Mouse (Mus musculus) liver, embryonic 16.5 days (tissue): ENCODE measurements around the gene Apbb1. TPM values are rescaled to one million over a fixed set of nuclear protein-coding genes. Genes with fewer than 3 reads are reported as not detected.

Source experiments
- ATAC-seq: fragments of 200-750 bp; cut with Nextera tagmentation; 2 replicates; pipeline ENCODE4 v1.8.0; 2017; ENCODE audit warnings: low read depth, mild to moderate bottlenecking, moderate number of reproducible peaks, moderate library complexity
- H3K27ac ChIP-seq: fragments of 300-500 bp; sonication (generic); 2 replicates; pipeline ENCODE4 v1.5.1; 2014; ENCODE audit warnings: mild to moderate bottlenecking, low read length
- H3K27me3 ChIP-seq: fragments of 300-500 bp; sonication (generic); 2 replicates; pipeline ENCODE4 v1.6.1; 2014; ENCODE audit warnings: low read depth, low read length, mixed read lengths; ENCODE audit not compliant: control insufficient read depth, insufficient read depth
- H3K36me3 ChIP-seq: fragments of 300-500 bp; sonication (generic); 2 replicates; pipeline ENCODE4 v1.6.1; 2014; ENCODE audit warnings: mild to moderate bottlenecking; ENCODE audit not compliant: control insufficient read depth, insufficient read depth
- H3K4me1 ChIP-seq: fragments of 300-500 bp; sonication (generic); 2 replicates; pipeline ENCODE4 v1.6.1; 2014; ENCODE audit warnings: low read depth, low read length, mixed read lengths; ENCODE audit not compliant: control insufficient read depth
- H3K4me2 ChIP-seq: fragments of 300-500 bp; sonication (generic); 2 replicates; pipeline ENCODE4 v1.6.1; 2014; ENCODE audit warnings: low read depth, low read length, mixed read lengths
- H3K4me3 ChIP-seq: fragments of 300-500 bp; sonication (generic); 2 replicates; pipeline ENCODE4 v1.5.1; 2014; ENCODE audit warnings: low read depth, mild to moderate bottlenecking, low read length
- H3K9ac ChIP-seq: fragments of 300-500 bp; sonication (generic); 2 replicates; pipeline ENCODE4 v1.6.1; 2014; ENCODE audit warnings: low read depth, low read length
- H3K9me3 ChIP-seq: fragments of 300-500 bp; sonication (generic); replicated peaks from 2 replicates; pipeline ENCODE4 v1.6.1; 2016; ENCODE audit warnings: low read length; ENCODE audit not compliant: control insufficient read depth
- WGBS: fragments of 180-500 bp; shearing (Covaris S2); extraction: QIAGEN DNeasy Blood & Tissue Kit; methylation state at CpG from one replicate; pipeline ENCODE4 v1.1.7; 2014; ENCODE audit not compliant: insufficient replicate concordance; 5-methylcytosine and 5-hydroxymethylcytosine counted together
- polyA plus RNA-seq: library from polyadenylated mRNA; unstranded; fragments of >200 nt; fragmentation: Nextera tagmentation; extraction: Ambion mirVana; gene quantifications from 2 replicates; pipeline ENCODE4 v1.2.1, GENCODE M21; 2015

The Apbb1 gene
- polyA plus RNA-seq, 1 experiment from 2014 or later, result 3.3 TPM

DNA sequence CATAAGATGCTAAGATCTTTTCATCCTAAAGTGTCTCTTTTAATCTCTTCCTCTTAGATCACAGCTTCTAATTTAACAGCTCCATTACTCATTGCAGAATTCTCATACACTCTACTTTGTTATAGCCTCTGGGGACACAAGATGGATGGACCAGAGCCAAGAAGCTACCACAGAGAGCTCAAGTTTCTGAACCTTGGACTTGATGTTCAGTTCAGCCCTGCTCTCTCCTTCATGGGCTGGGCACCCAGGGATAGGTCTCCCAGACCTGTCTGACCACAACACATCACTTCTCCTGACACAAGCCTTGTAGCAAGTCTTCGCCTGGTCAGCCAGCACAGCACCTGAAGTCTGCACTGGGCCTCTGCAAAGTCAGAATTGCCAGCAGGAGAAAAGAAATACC is 32.9 kb upstream of the Apbb1 start:
- 41% methylated on average over 1 of the region's 1 CpGs for WGBS
- ATAC-seq, result no peak
- Histone ChIP-seq H3K36me3 (no peaks in the 10 kb centered on the region; the same call in 1 of the 2 replicates), H3K4me1 (no peaks in the 10 kb centered on the region), H3K9me3 (no peaks in the 10 kb centered on the region), H3K9ac (no peak overlapping the region), H3K27ac (no peak overlapping the region), H3K4me3 (no peak overlapping the region), H3K27me3 (no peaks in the 10 kb centered on the region), H3K4me2 (no peak overlapping the region)

- Histone ChIP-seq H3K9ac (no peak overlapping the region), H3K4me3 (no peak overlapping the region), H3K27me3 (no peaks in the 10 kb centered on the region), H3K36me3 (no peaks in the 10 kb centered on the region; the same call in 1 of the 2 replicates), H3K27ac (no peak overlapping the region), H3K4me2 (no peak overlapping the region), H3K4me1 (no peaks in the 10 kb centered on the region), H3K9me3 (no peaks in the 10 kb centered on the region)
- ATAC-seq, result no peak
- WGBS, result 67% methylated on average over 1 of the region's 1 CpGs
Measured at GRCm38 (mm10) chr7:105611767-105612166, 30.3 kb upstream of the Apbb1 start.

- no peak overlapping the region for H3K4me3 ChIP-seq
- H3K4me2 ChIP-seq, result no peak overlapping the region
- no peaks in the 10 kb centered on the region for H3K9me3 ChIP-seq
- no peaks in the 10 kb centered on the region for H3K4me1 ChIP-seq
- WGBS, result 35% methylated on average over 3 of the region's 3 CpGs
- no peaks in the 10 kb centered on the region for H3K27me3 ChIP-seq
- H3K27ac ChIP-seq, result no peak overlapping the region
- H3K9ac ChIP-seq, result no peak overlapping the region
- H3K36me3 ChIP-seq, result no peaks in the 10 kb centered on the region
- ATAC-seq, result no peak
Measured at GRCm38 (mm10) chr7:105608467-105608866, 27.0 kb upstream of the Apbb1 start.

DNA sequence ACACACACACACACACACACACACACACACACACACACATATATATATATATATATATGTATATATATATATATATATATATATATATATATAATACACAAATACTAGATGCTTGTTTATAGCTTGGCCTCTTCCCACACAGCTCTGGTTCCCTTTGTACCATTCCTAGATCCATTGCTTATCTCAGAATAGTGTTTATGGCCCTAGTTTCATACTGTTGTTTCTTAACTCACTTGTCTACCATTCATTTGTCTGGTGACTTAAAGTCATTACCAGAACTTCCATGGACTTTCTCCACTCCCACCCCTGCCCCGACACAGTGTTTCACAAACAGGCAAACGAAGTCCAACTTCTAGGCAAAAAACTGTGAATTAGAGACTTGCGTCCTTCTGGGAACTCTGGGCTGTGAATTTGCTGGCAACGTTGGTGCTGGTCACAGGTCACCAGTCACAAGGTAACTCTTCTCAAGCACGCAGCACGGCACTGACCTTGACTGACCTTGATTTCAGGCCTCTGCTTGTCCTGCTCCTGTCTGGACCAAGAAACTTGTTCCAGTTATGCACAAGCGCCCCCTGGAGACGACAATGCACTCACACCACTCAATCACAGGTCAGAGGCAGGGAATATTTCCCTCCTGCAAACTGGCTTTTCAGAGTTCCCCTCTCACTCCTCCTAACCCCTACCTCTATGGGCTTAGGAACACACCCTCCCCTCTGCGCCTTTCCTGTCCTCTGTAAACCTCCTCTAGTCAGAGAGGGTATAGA is 21.6 kb upstream of the Apbb1 start:
- H3K4me1 ChIP-seq, result no peaks in the 10 kb centered on the region
- H3K36me3 ChIP-seq, result no peaks in the 10 kb centered on the region
- H3K4me3 ChIP-seq, result no peak overlapping the region
- H3K4me2 ChIP-seq, result no peak overlapping the region
- ATAC-seq, result no peak
- no peaks in the 10 kb centered on the region for H3K27me3 ChIP-seq
- no peaks in the 10 kb centered on the region for H3K9me3 ChIP-seq
- H3K9ac ChIP-seq, result no peak overlapping the region
- WGBS, result 33% methylated on average over 9 of the region's 9 CpGs
- no peak overlapping the region for H3K27ac ChIP-seq

- Histone ChIP-seq H3K36me3 (no peaks in the 10 kb centered on the region; the same call in 1 of the 2 replicates), H3K9ac (no peak overlapping the region), H3K4me1 (no peaks in the 10 kb centered on the region), H3K27me3 (no peaks in the 10 kb centered on the region), H3K27ac (no peak overlapping the region), H3K9me3 (no peaks in the 10 kb centered on the region), H3K4me2 (no peak overlapping the region), H3K4me3 (no peak overlapping the region)
- ATAC-seq, result peak; percentile 13; the same call in 1 of the 2 replicates
- 34% methylated on average over 7 of the region's 7 CpGs for WGBS
Measured at GRCm38 (mm10) chr7:105590097-105590496, 8.6 kb upstream of the Apbb1 start.

DNA sequence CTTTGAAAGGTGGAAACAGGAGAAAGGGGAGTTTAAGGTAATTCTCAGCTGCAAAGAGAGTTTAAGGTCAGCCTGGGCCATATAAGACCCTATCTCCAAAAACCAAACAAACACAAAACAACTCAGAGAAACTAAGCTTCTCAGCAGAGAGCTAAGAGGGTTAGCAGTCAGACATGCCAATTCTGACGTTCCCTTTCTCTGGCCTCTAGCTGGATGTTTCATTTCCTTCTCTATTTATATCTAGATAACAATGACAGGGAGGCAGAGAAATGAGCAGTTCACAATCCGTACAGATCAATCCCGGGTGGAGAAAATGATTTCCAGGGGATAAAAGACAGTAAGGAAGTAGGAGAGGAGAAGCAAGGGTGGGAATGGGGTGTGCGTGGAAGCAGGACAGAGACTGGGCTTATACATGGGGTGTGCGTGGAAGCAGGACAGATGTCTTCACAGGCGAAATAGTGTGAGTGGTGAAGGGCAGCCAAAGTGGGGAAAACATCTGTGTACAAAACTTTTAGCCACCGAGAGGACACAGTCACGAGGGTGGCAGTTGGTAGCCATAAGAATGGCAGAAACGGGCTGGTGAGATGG is 7.0 kb upstream of the Apbb1 start:
- WGBS, result 36% methylated on average over 9 of the region's 9 CpGs
- ATAC-seq, result no peak
- no peak overlapping the region for H3K27ac ChIP-seq

DNA sequence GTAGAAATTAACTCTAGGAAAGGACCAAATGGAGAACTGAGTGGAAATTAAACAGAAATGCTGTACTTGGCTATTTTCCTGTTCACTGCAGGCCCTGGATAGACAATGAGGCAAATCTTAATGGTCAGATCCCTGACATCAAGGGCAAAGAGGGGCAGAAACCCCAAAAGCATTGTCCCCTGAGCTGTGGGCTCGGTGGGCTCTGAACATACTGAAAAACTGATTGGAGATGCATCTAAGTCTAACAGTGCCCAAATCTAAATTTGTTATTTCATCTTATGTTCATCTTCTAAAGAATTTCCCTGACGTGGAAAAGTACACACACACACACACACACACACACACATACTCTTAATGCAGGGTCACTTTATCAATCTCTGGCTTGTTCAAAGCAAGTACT is 506 bp upstream of the Apbb1 start:
- Histone ChIP-seq H3K4me1 (peaks cover 3% of the 10 kb centered on the region), H3K9me3 (no peaks in the 10 kb centered on the region), H3K9ac (no peak overlapping the region), H3K36me3 (no peaks in the 10 kb centered on the region), H3K27ac (no peak overlapping the region), H3K27me3 (peaks cover 13% of the 10 kb centered on the region), H3K4me2 (no peak overlapping the region), H3K4me3 (no peak overlapping the region)
- no peak for ATAC-seq
- WGBS, result 63% methylated on average over 2 of the region's 2 CpGs

More for the DNA sequence above, 7.0 kb upstream of the Apbb1 start:
- Histone ChIP-seq H3K9ac (no peak overlapping the region), H3K4me2 (no peak overlapping the region), H3K27me3 (no peaks in the 10 kb centered on the region), H3K4me1 (no peaks in the 10 kb centered on the region), H3K36me3 (no peaks in the 10 kb centered on the region; the same call in 1 of the 2 replicates), H3K9me3 (no peaks in the 10 kb centered on the region), H3K4me3 (no peak overlapping the region)

DNA sequence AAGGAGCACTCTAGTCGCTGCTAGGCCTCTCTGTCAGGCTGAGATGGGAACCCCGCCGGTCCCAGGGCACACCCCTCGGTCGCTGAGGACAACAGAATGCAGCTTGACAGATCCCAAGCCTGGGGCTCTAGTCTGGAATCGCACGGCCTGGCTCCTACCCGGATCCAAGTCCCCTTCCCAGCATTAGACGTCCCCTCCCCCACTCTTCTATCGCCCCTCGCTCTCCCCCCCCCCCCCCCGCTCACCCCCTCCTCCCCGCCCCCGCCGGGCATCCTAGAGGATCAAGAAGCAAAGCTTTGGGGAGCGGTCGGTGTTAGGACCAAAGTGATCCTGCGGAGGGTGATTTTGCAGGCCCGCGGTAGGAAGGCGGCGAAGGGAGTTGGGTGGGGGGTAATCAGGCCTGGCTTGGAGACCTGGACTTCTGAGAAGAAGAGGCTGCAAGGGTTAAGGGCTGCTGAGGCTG is 795 bp downstream of the Apbb1 start:
- Histone ChIP-seq H3K9me3 (no peaks in the 10 kb centered on the region), H3K9ac (peak overlapping the region; percentile 46), H3K4me3 (peak overlapping the region; percentile 65), H3K4me1 (peaks cover 3% of the 10 kb centered on the region), H3K27me3 (peaks cover 13% of the 10 kb centered on the region), H3K4me2 (peak overlapping the region; percentile 77), H3K27ac (no peak overlapping the region), H3K36me3 (no peaks in the 10 kb centered on the region)
- no peak for ATAC-seq
- WGBS, result 5% methylated on average over 16 of the region's 22 CpGs

- H3K4me3 ChIP-seq, result no peak overlapping the region
- no peaks in the 10 kb centered on the region for H3K9me3 ChIP-seq
- no peak overlapping the region for H3K27ac ChIP-seq
- H3K27me3 ChIP-seq, result peaks cover 13% of the 10 kb centered on the region
- WGBS, result 43% methylated on average over 2 of the region's 2 CpGs
- no peaks in the 10 kb centered on the region for H3K36me3 ChIP-seq
- peaks cover 3% of the 10 kb centered on the region for H3K4me1 ChIP-seq
- no peak overlapping the region for H3K9ac ChIP-seq
- no peak overlapping the region for H3K4me2 ChIP-seq
- no peak for ATAC-seq
Measured at GRCm38 (mm10) chr7:105578481-105578880, 3.0 kb downstream of the Apbb1 start.
